Mouse (Mus musculus) MEL (cell line): ENCODE results near the gene Sec24c. TPM values are rescaled to one million over a fixed set of nuclear protein-coding genes. Genes with fewer than 3 reads are reported as not detected.

ENCODE experiments used
- DNase-seq: peaks from one replicate; pipeline ENCODE4 v3.0.0; 2011; ENCODE audit warnings: low read depth, low spot score
- H3K27ac ChIP-seq: 2 replicates; pipeline ENCODE4 v1.5.1; 2012; ENCODE audit warnings: low read depth, mild to moderate bottlenecking, control low read depth, low read length, moderate library complexity; ENCODE audit not compliant: control insufficient read depth
- H3K27me3 ChIP-seq, 2 experiments: fragments of 150-350 bp in 1 of 2; sonication (generic) in 1 of 2; 2 replicates each; pipeline ENCODE4 v1.6.1; 2012; ENCODE audit warnings: low read length in 2 of 2, mild to moderate bottlenecking in 2 of 2, improper control_type of control experiment in 1 of 2, moderate library complexity in 1 of 2; ENCODE audit not compliant: insufficient read depth in 2 of 2, control insufficient read depth in 1 of 2
- H3K36me3 ChIP-seq, 2 experiments: 2 replicates each; pipeline ENCODE4 v1.6.1; 2012 to 2014; ENCODE audit warnings: low read length in 2 of 2, improper control_type of control experiment in 1 of 2, inconsistent platforms in 1 of 2, mild to moderate bottlenecking in 1 of 2; ENCODE audit not compliant: insufficient read depth in 2 of 2, control insufficient read depth in 1 of 2
- H3K4me1 ChIP-seq, 2 experiments: fragments of 150-350 bp in 1 of 2; sonication (generic) in 1 of 2; 2 replicates each; pipeline ENCODE4 v1.6.1; 2012; ENCODE audit warnings: low read length in 2 of 2, improper control_type of control experiment in 1 of 2, mild to moderate bottlenecking in 1 of 2; ENCODE audit not compliant: insufficient read depth in 2 of 2, control insufficient read depth in 1 of 2
- H3K4me3 ChIP-seq, 2 experiments: fragments of 150-350 bp in 1 of 2; sonication (generic) in 1 of 2; 2 replicates each; pipeline ENCODE4 v1.5.1; 2012; ENCODE audit warnings: low read depth in 2 of 2, low read length in 2 of 2, mild to moderate bottlenecking in 2 of 2, moderate library complexity in 2 of 2, control low read depth in 1 of 2, improper control_type of control experiment in 1 of 2; ENCODE audit not compliant: control insufficient read depth in 1 of 2, insufficient read depth in 1 of 2
- H3K79me2 ChIP-seq: 2 replicates; pipeline ENCODE4 v1.6.1; 2012; ENCODE audit warnings: mild to moderate bottlenecking, low read length, moderate library complexity; ENCODE audit not compliant: control insufficient read depth, poor library complexity, insufficient read depth
- H3K9ac ChIP-seq: 2 replicates; pipeline ENCODE4 v1.6.1; 2012; ENCODE audit warnings: low read depth, mild to moderate bottlenecking, control low read depth, low read length, moderate library complexity; ENCODE audit not compliant: control insufficient read depth, poor library complexity, severe bottlenecking
- H3K9me3 ChIP-seq: fragments of 150-350 bp; sonication (generic); replicated peaks from 2 replicates; pipeline ENCODE4 v1.6.1; 2012; ENCODE audit warnings: mild to moderate bottlenecking, low read length, improper control_type of control experiment, moderate library complexity; ENCODE audit not compliant: insufficient read depth
- CHD1 ChIP-seq: IDR thresholded peaks from 2 replicates; pipeline ENCODE4 v1.6.1; 2012; ENCODE audit warnings: low read depth, mild to moderate bottlenecking, inconsistent platforms, low read length, improper control_type of control experiment
- CHD2 ChIP-seq: IDR thresholded peaks from 2 replicates; pipeline ENCODE4 v1.6.1; 2011; ENCODE audit warnings: low read length, improper control_type of control experiment
- CTCF ChIP-seq, 3 experiments: IDR thresholded peaks in 2 of 3; conservative IDR thresholded peaks in 1 of 3; 2 replicates each; pipeline ENCODE4 v1.5.1; 2011 to 2012; ENCODE audit warnings: low read length in 3 of 3, low read depth in 2 of 3, mild to moderate bottlenecking in 2 of 3, improper control_type of control experiment in 1 of 3, inconsistent platforms in 1 of 3, mixed read lengths in 1 of 3, moderate library complexity in 1 of 3; ENCODE audit not compliant: control insufficient read depth in 1 of 3, insufficient read depth in 1 of 3, poor library complexity in 1 of 3, severe bottlenecking in 1 of 3
- EP300 ChIP-seq, 2 experiments: IDR thresholded peaks; 2 replicates each; pipeline ENCODE4 v1.6.1; 2011; ENCODE audit warnings: improper control_type of control experiment in 2 of 2, low read length in 2 of 2, low read depth in 1 of 2, mild to moderate bottlenecking in 1 of 2
- HCFC1 ChIP-seq: IDR thresholded peaks from 2 replicates; pipeline ENCODE4 v1.6.1; 2012; ENCODE audit warnings: low read depth, mild to moderate bottlenecking, inconsistent platforms, low read length, improper control_type of control experiment, moderate library complexity
- MAFK ChIP-seq: IDR thresholded peaks from 2 replicates; pipeline ENCODE4 v1.6.1; 2011; ENCODE audit warnings: low read depth, mild to moderate bottlenecking, low read length, improper control_type of control experiment, borderline replicate concordance
- MAX ChIP-seq: IDR thresholded peaks from 2 replicates; pipeline ENCODE4 v1.6.1; 2011; ENCODE audit warnings: low read length, improper control_type of control experiment
- MAZ ChIP-seq: IDR thresholded peaks from 2 replicates; pipeline ENCODE4 v1.6.1; 2012; ENCODE audit warnings: low read depth, mild to moderate bottlenecking, inconsistent platforms, low read length, improper control_type of control experiment
- MEF2A ChIP-seq: IDR thresholded peaks from 2 replicates; pipeline ENCODE4 v1.6.1; 2014; ENCODE audit warnings: low read depth, mild to moderate bottlenecking, inconsistent platforms, low read length, improper control_type of control experiment; ENCODE audit not compliant: poor library complexity, insufficient replicate concordance, severe bottlenecking; ENCODE audit errors: extremely low read depth
- MXI1 ChIP-seq: IDR thresholded peaks from 2 replicates; pipeline ENCODE4 v1.6.1; 2011; ENCODE audit warnings: mild to moderate bottlenecking, low read depth, low read length, improper control_type of control experiment
- MYC ChIP-seq: IDR thresholded peaks from 2 replicates; pipeline ENCODE4 v1.6.1; 2011; ENCODE audit warnings: low read depth, mild to moderate bottlenecking, low read length, improper control_type of control experiment, moderate library complexity
- NRF1 ChIP-seq: IDR thresholded peaks from 2 replicates; pipeline ENCODE4 v1.6.1; 2014; ENCODE audit warnings: low read depth, mild to moderate bottlenecking, inconsistent platforms, low read length, improper control_type of control experiment, moderate library complexity; ENCODE audit not compliant: poor library complexity, insufficient read depth, severe bottlenecking
- POLR2AphosphoS2 ChIP-seq: IDR thresholded peaks from 2 replicates; pipeline ENCODE4 v1.6.1; 2011; ENCODE audit warnings: low read length, improper control_type of control experiment
- SIN3A ChIP-seq: IDR thresholded peaks from 2 replicates; pipeline ENCODE4 v1.6.1; 2012; ENCODE audit warnings: low read length, improper control_type of control experiment, inconsistent platforms
- TBP ChIP-seq: IDR thresholded peaks from 2 replicates; pipeline ENCODE4 v1.8.0; 2011; ENCODE audit warnings: low read depth, low read length, improper control_type of control experiment
- USF2 ChIP-seq, 2 experiments: IDR thresholded peaks; 2 replicates each; pipeline ENCODE4 v1.6.1; 2011 to 2012; ENCODE audit warnings: improper control_type of control experiment in 2 of 2, low read length in 2 of 2, borderline replicate concordance in 1 of 2, inconsistent platforms in 1 of 2, low read depth in 1 of 2, mild to moderate bottlenecking in 1 of 2; ENCODE audit not compliant: insufficient read depth in 1 of 2
- polyA plus RNA-seq, 2 experiments: library from polyadenylated mRNA; stranded (reverse) in 1 of 2; unstranded in 1 of 2; fragments of >175 nt in 1 of 2; fragments of >200 nt in 1 of 2; gene quantifications; 2 replicates each; pipeline versions ENCODE4 v1.2.1 to v1.2.4; 2012; ENCODE audit warnings: low replicate concordance in 2 of 2, low read depth in 1 of 2; ENCODE audit not compliant: insufficient read length in 2 of 2, insufficient read depth in 1 of 2, missing spikeins in 1 of 2
- total RNA-seq: library from RNA; depleted of rRNA; stranded (reverse); fragments of 300-350 nt; gene quantifications from 2 replicates; pipeline ENCODE4 v1.2.3, GENCODE M21; 2012

Gene Sec24c
- total and polyA plus RNA-seq, 3 experiments, result 83.9 to 263 (median 121) TPM

- DNase-seq, result no peak
- H3K36me3 ChIP-seq, result peaks cover 20 to 29% of the 10 kb centered on the region in 2 experiments
- H3K4me3 ChIP-seq, result no peak within 1 kb of the TSS
- peaks cover 12 to 14% of the 10 kb centered on the region in 2 experiments for H3K4me1 ChIP-seq
- H3K27me3 ChIP-seq, result no peaks in the 10 kb centered on the region
- no peaks in the 10 kb centered on the region for H3K9me3 ChIP-seq
- TF ChIP-seq POLR2AphosphoS2, result 0 out of 2 replicates have a peak, but pooled peaks have one; percentile 5
- no peak for TF ChIP-seq MAZ
- TF ChIP-seq, all 39 proteins: peak for 1
- H3K79me2 ChIP-seq, result peaks cover 24% of the 10 kb centered on the region
- no peak within 1 kb of the TSS for H3K27ac ChIP-seq
- H3K9ac ChIP-seq, result no peak within 1 kb of the TSS
Measured at GRCm38 (mm10) chr14:20694884-20695760, 21.0 kb downstream of the Sec24c start, which contains the start of gene Fut11. TSS of gene Fut11 (plus strand) at chr14:20694968.

- Histone ChIP-seq H3K36me3 (peaks cover 20 to 37% of the 10 kb centered on the region in 2 experiments), H3K79me2 (peaks cover 31% of the 10 kb centered on the region), H3K4me1 (peaks cover 14 to 18% of the 10 kb centered on the region in 2 experiments), H3K9ac (no peak overlapping the region), H3K27ac (no peak overlapping the region), H3K27me3 (no peaks in the 10 kb centered on the region), H3K4me3 (no peak overlapping the region), H3K9me3 (no peaks in the 10 kb centered on the region)
- TF ChIP-seq MAZ (no peak), USF2 (IDR thresholded peaks at IDR 0.05; ENCODE audit: borderline replicate concordance in 1 of 2, insufficient read depth in 1 of 2, low read depth in 1 of 2, low read length in 2 of 2) (no peak), HCFC1 (no peak), MXI1 (no peak), MYC (no peak), MAFK (no peak), TBP (no peak), MEF2A (no peak), NRF1 (no peak), SIN3A (no peak), CHD1 (no peak), CHD2 (no peak), EP300 (IDR thresholded peaks at IDR 0.05; ENCODE audit: low read depth in 1 of 2, low read length in 2 of 2) (no peak), MAX (no peak), CTCF (IDR thresholded peaks at IDR 0.05 in 2 of 3, conservative IDR thresholded peaks at IDR 0.05 in 1 of 3; ENCODE audit: control insufficient read depth in 1 of 3, insufficient read depth in 1 of 3, low read depth in 2 of 3, low read length in 3 of 3, poor library complexity in 1 of 3, severe bottlenecking in 1 of 3) (no peak)
- DNase-seq, result no peak
Measured at GRCm38 (mm10) chr14:20695761-20696520, 21.8 kb downstream of the Sec24c start.
